Mouse (Mus musculus): ENCODE results near the gene Cdh18. TPM values are rescaled to one million over a fixed set of nuclear protein-coding genes. Genes with fewer than 3 reads are reported as not detected.
"Not testable (repeated sequence)": the region's sequence is repeated elsewhere in the genome, so short reads cannot be mapped to it uniquely, and the experiment has no call there.

Cdh18 gene
- polyA plus RNA-seq, 1 experiment from 2014 or later, result 0.52 TPM

- Histone ChIP-seq H3K9me3 (replicated peaks) (no peaks in the 10 kb centered on the region), H3K4me1 (no peaks in the 10 kb centered on the region), H3K4me2 (no peak overlapping the region), H3K4me3 (replicated peaks) (no peak overlapping the region), H3K27me3 (no peaks in the 10 kb centered on the region), H3K9ac (no peak overlapping the region), H3K27ac (no peak overlapping the region), H3K36me3 (no peaks in the 10 kb centered on the region)
- ATAC-seq (replicated peaks; ENCODE audit: low FRiP score), result no peak
- WGBS, result 68% methylated on average over 5 of the region's 5 CpGs
These were observed 431.3 kb downstream of the Cdh18 start for GRCm38 (mm10) chr15:22980136-22980535.

GRCm38 (mm10) chr15:22984647-22985046 is 435.8 kb downstream of the Cdh18 start:
- Histone ChIP-seq H3K27me3 (no peaks in the 10 kb centered on the region), H3K4me2 (no peak overlapping the region), H3K9me3 (replicated peaks) (no peaks in the 10 kb centered on the region), H3K36me3 (no peaks in the 10 kb centered on the region), H3K4me3 (replicated peaks) (no peak overlapping the region), H3K9ac (no peak overlapping the region), H3K4me1 (no peaks in the 10 kb centered on the region), H3K27ac (no peak overlapping the region)
- WGBS, result 83% methylated on average over 5 of the region's 5 CpGs
- no peak for ATAC-seq (replicated peaks; ENCODE audit: low FRiP score)

GRCm38 (mm10) chr15:23016680-23017079 is 467.9 kb downstream of the Cdh18 start:
- Histone ChIP-seq H3K9me3 (replicated peaks) (no peaks in the 10 kb centered on the region), H3K27ac (no peak overlapping the region), H3K4me3 (replicated peaks) (no peak overlapping the region), H3K9ac (no peak overlapping the region), H3K4me2 (no peak overlapping the region), H3K4me1 (no peaks in the 10 kb centered on the region), H3K27me3 (no peaks in the 10 kb centered on the region), H3K36me3 (no peaks in the 10 kb centered on the region)
- ATAC-seq (replicated peaks; ENCODE audit: low FRiP score), result no peak
- WGBS, result 89% methylated on average over 5 of the region's 5 CpGs

- no peak overlapping the region for H3K9ac ChIP-seq
- no peak for ATAC-seq (replicated peaks; ENCODE audit: low FRiP score)
- H3K27me3 ChIP-seq, result no peaks in the 10 kb centered on the region
- no peak overlapping the region for H3K4me3 ChIP-seq (replicated peaks)
- no peak overlapping the region for H3K27ac ChIP-seq
- 48% methylated on average over 2 of the region's 2 CpGs for WGBS
- no peaks in the 10 kb centered on the region for H3K4me1 ChIP-seq
- no peaks in the 10 kb centered on the region for H3K36me3 ChIP-seq
- H3K9me3 ChIP-seq (replicated peaks), result no peaks in the 10 kb centered on the region
- H3K4me2 ChIP-seq, result no peak overlapping the region
These were observed 472.3 kb downstream of the Cdh18 start for GRCm38 (mm10) chr15:23021151-23021550.

- Histone ChIP-seq H3K36me3 (no peaks in the 10 kb centered on the region), H3K4me1 (no peaks in the 10 kb centered on the region), H3K4me3 (replicated peaks) (no peak overlapping the region), H3K4me2 (no peak overlapping the region), H3K9me3 (replicated peaks) (no peaks in the 10 kb centered on the region), H3K27me3 (no peaks in the 10 kb centered on the region), H3K9ac (no peak overlapping the region), H3K27ac (no peak overlapping the region)
- no peak for ATAC-seq (replicated peaks; ENCODE audit: low FRiP score)
These were observed 473.8 kb downstream of the Cdh18 start for GRCm38 (mm10) chr15:23022635-23023034.

- Histone ChIP-seq H3K9me3 (replicated peaks) (no peaks in the 10 kb centered on the region), H3K4me2 (peak overlapping the region; percentile 77), H3K27me3 (peaks cover 6% of the 10 kb centered on the region; the same call in 1 of the 2 replicates), H3K4me3 (replicated peaks) (peak overlapping the region; percentile 44), H3K27ac (no peak overlapping the region), H3K4me1 (peaks cover 11% of the 10 kb centered on the region), H3K36me3 (no peaks in the 10 kb centered on the region), H3K9ac (peak overlapping the region; percentile 23; the same call in 1 of the 2 replicates)
- peak; percentile 90 for ATAC-seq (replicated peaks; ENCODE audit: low FRiP score)
- WGBS, result 2% methylated on average over 14 of the region's 14 CpGs
These were observed 486.9 kb downstream of the Cdh18 start for GRCm38 (mm10) chr15:23035551-23036207.

- ATAC-seq (replicated peaks; ENCODE audit: low FRiP score), result peak; percentile 100
- WGBS, result 5% methylated on average over 23 of the region's 23 CpGs
- no peaks in the 10 kb centered on the region for H3K36me3 ChIP-seq
- H3K9ac ChIP-seq, result peak overlapping the region; percentile 23; the same call in 1 of the 2 replicates
- H3K4me2 ChIP-seq, result peak overlapping the region; percentile 77
- H3K27me3 ChIP-seq, result peaks cover 6% of the 10 kb centered on the region; the same call in 1 of the 2 replicates
- no peak overlapping the region for H3K27ac ChIP-seq
- peak overlapping the region; percentile 44 for H3K4me3 ChIP-seq (replicated peaks)
- H3K4me1 ChIP-seq, result peaks cover 11% of the 10 kb centered on the region
- H3K9me3 ChIP-seq (replicated peaks), result no peaks in the 10 kb centered on the region
These were observed 487.6 kb downstream of the Cdh18 start for GRCm38 (mm10) chr15:23036208-23037065.

- Histone ChIP-seq H3K27me3 (peaks cover 6% of the 10 kb centered on the region; the same call in 1 of the 2 replicates), H3K27ac (no peak overlapping the region), H3K9ac (no peak overlapping the region), H3K36me3 (no peaks in the 10 kb centered on the region), H3K4me3 (replicated peaks) (no peak overlapping the region), H3K9me3 (replicated peaks) (no peaks in the 10 kb centered on the region), H3K4me2 (no peak overlapping the region), H3K4me1 (peaks cover 11% of the 10 kb centered on the region)
- no peak for ATAC-seq (replicated peaks; ENCODE audit: low FRiP score)
These were observed 488.7 kb downstream of the Cdh18 start for GRCm38 (mm10) chr15:23037561-23037960.

- no peak overlapping the region for H3K9ac ChIP-seq
- no peaks in the 10 kb centered on the region for H3K27me3 ChIP-seq
- H3K4me3 ChIP-seq (replicated peaks), result no peak overlapping the region
- no peak for ATAC-seq (replicated peaks; ENCODE audit: low FRiP score)
- H3K4me2 ChIP-seq, result no peak overlapping the region
- H3K4me1 ChIP-seq, result no peaks in the 10 kb centered on the region
- WGBS, result 79% methylated on average over 4 of the region's 4 CpGs
- no peaks in the 10 kb centered on the region for H3K36me3 ChIP-seq
- H3K27ac ChIP-seq, result no peak overlapping the region
- no peaks in the 10 kb centered on the region for H3K9me3 ChIP-seq (replicated peaks)
These were observed 497.4 kb downstream of the Cdh18 start for GRCm38 (mm10) chr15:23046127-23046785.

- 79% methylated on average over 2 of the region's 2 CpGs for WGBS
These were observed 503.2 kb downstream of the Cdh18 start for GRCm38 (mm10) chr15:23052006-23052405.

GRCm38 (mm10) chr15:23085326-23085725 is 536.5 kb downstream of the Cdh18 start:
- H3K36me3 ChIP-seq, H3K27ac ChIP-seq, H3K9ac ChIP-seq: not testable (repeated sequence)

More at GRCm38 (mm10) chr15:23052006-23052405, 503.2 kb downstream of the Cdh18 start:
- Histone ChIP-seq H3K4me3 (replicated peaks) (no peak overlapping the region), H3K9me3 (replicated peaks) (no peaks in the 10 kb centered on the region), H3K4me1 (no peaks in the 10 kb centered on the region), H3K36me3 (no peaks in the 10 kb centered on the region), H3K9ac (no peak overlapping the region), H3K27ac (no peak overlapping the region), H3K27me3 (no peaks in the 10 kb centered on the region), H3K4me2 (no peak overlapping the region)
- ATAC-seq (replicated peaks; ENCODE audit: low FRiP score), result no peak

GRCm38 (mm10) chr15:23087535-23087934 is 538.7 kb downstream of the Cdh18 start:
- H3K27me3 ChIP-seq, result no peaks in the 10 kb centered on the region
- ATAC-seq (replicated peaks; ENCODE audit: low FRiP score), result no peak
- no peaks in the 10 kb centered on the region for H3K4me1 ChIP-seq
- H3K36me3 ChIP-seq, result no peaks in the 10 kb centered on the region
- no peak overlapping the region for H3K4me3 ChIP-seq (replicated peaks)
- 73% methylated on average over 2 of the region's 2 CpGs for WGBS
- H3K4me2 ChIP-seq, result no peak overlapping the region
- no peak overlapping the region for H3K9ac ChIP-seq
- H3K9me3 ChIP-seq (replicated peaks), result no peaks in the 10 kb centered on the region
- no peak overlapping the region for H3K27ac ChIP-seq

More at GRCm38 (mm10) chr15:23085326-23085725, 536.5 kb downstream of the Cdh18 start:
- not testable (repeated sequence) for H3K4me1 ChIP-seq; H3K27me3 ChIP-seq; H3K9me3 ChIP-seq (replicated peaks); H3K4me3 ChIP-seq (replicated peaks); H3K4me2 ChIP-seq; ATAC-seq (replicated peaks; ENCODE audit: low FRiP score)
- 80% methylated on average over 1 of the region's 1 CpGs for WGBS
